Mouse (Mus musculus): ENCODE measurements around the gene Cela3a. TPM values are rescaled to one million over a fixed set of nuclear protein-coding genes. Genes with fewer than 3 reads are reported as not detected.
A peak's percentile ranks its signal among the peaks of the same experiment; 100 is the strongest.

Gene Cela3a
- polyA plus RNA-seq, 1 experiment: 3.2 TPM

GRCm38 (mm10) chr4:137392874-137393273 lies 16.7 kb downstream of the Cela3a start:
- no peak overlapping the region for H3K27ac ChIP-seq (ENCODE audit: insufficient read depth, low read length)
- no peak for DNase-seq (ENCODE audit: low read depth in 1 of 2, low spot score in 2 of 2)
- 90% methylated on average over 9 of the region's 9 CpGs for whole genome bisulfite sequencing
- H3K4me3 ChIP-seq (ENCODE audit: extremely low read depth, insufficient read depth, insufficient read length): no peak overlapping the region
- no peaks in the 10 kb centered on the region for H3K36me3 ChIP-seq (ENCODE audit: control insufficient read depth, insufficient read depth, low read length)
- no peaks in the 10 kb centered on the region for H3K27me3 ChIP-seq (ENCODE audit: control insufficient read depth, insufficient read depth, low read length)
- no peaks in the 10 kb centered on the region for H3K4me1 ChIP-seq (ENCODE audit: control insufficient read depth, insufficient read depth, insufficient read length)
- TF ChIP-seq POLR2A (IDR thresholded peaks at IDR 0.05; ENCODE audit: low read depth, low read length) (no peak), CTCF (IDR thresholded peaks at IDR 0.05; ENCODE audit: extremely low read depth, insufficient read depth, insufficient read length, insufficient replicate concordance) (no peak)

GRCm38 (mm10) chr4:137391287-137391686 lies 18.3 kb downstream of the Cela3a start:
- Histone ChIP-seq H3K4me1 (ENCODE audit: control insufficient read depth, insufficient read depth, insufficient read length) (no peaks in the 10 kb centered on the region), H3K4me3 (ENCODE audit: extremely low read depth, insufficient read depth, insufficient read length) (no peak overlapping the region), H3K27ac (ENCODE audit: insufficient read depth, low read length) (no peak overlapping the region), H3K27me3 (ENCODE audit: control insufficient read depth, insufficient read depth, low read length) (no peaks in the 10 kb centered on the region), H3K36me3 (ENCODE audit: control insufficient read depth, insufficient read depth, low read length) (no peaks in the 10 kb centered on the region)
- DNase-seq (ENCODE audit: low read depth in 1 of 2, low spot score in 2 of 2): no peak
- TF ChIP-seq CTCF (IDR thresholded peaks at IDR 0.05; ENCODE audit: extremely low read depth, insufficient read depth, insufficient read length, insufficient replicate concordance) (peak; percentile 17; the same call in 1 of the 2 replicates), POLR2A (IDR thresholded peaks at IDR 0.05; ENCODE audit: low read depth, low read length) (no peak)
- 82% methylated on average over 3 of the region's 3 CpGs for WGBS

GRCm38 (mm10) chr4:137390196-137390595 lies 19.4 kb downstream of the Cela3a start:
- TF ChIP-seq POLR2A (IDR thresholded peaks at IDR 0.05; ENCODE audit: low read depth, low read length) (no peak), CTCF (IDR thresholded peaks at IDR 0.05; ENCODE audit: extremely low read depth, insufficient read depth, insufficient read length, insufficient replicate concordance) (no peak)
- Histone ChIP-seq H3K4me1 (ENCODE audit: control insufficient read depth, insufficient read depth, insufficient read length) (no peaks in the 10 kb centered on the region), H3K4me3 (ENCODE audit: extremely low read depth, insufficient read depth, insufficient read length) (no peak overlapping the region), H3K27me3 (ENCODE audit: control insufficient read depth, insufficient read depth, low read length) (no peaks in the 10 kb centered on the region), H3K27ac (ENCODE audit: insufficient read depth, low read length) (no peak overlapping the region), H3K36me3 (ENCODE audit: control insufficient read depth, insufficient read depth, low read length) (no peaks in the 10 kb centered on the region)
- DNase-seq (ENCODE audit: low read depth in 1 of 2, low spot score in 2 of 2): no peak
- 91% methylated on average over 4 of the region's 4 CpGs for WGBS

- Histone ChIP-seq H3K4me1 (ENCODE audit: control insufficient read depth, insufficient read depth, insufficient read length) (no peaks in the 10 kb centered on the region), H3K27ac (ENCODE audit: insufficient read depth, low read length) (no peak overlapping the region; the same call in 1 of the 2 replicates), H3K27me3 (ENCODE audit: control insufficient read depth, insufficient read depth, low read length) (no peaks in the 10 kb centered on the region), H3K36me3 (ENCODE audit: control insufficient read depth, insufficient read depth, low read length) (no peaks in the 10 kb centered on the region), H3K4me3 (ENCODE audit: extremely low read depth, insufficient read depth, insufficient read length) (no peak overlapping the region)
- WGBS: 10% methylated on average over 6 of the region's 6 CpGs
- DNase-seq (ENCODE audit: low read depth in 1 of 2, low spot score in 2 of 2): no peak
- TF ChIP-seq CTCF (IDR thresholded peaks at IDR 0.05; ENCODE audit: extremely low read depth, insufficient read depth, insufficient read length, insufficient replicate concordance): no peak
- TF ChIP-seq POLR2A (IDR thresholded peaks at IDR 0.05; ENCODE audit: low read depth, low read length): no peak
Observed at GRCm38 (mm10) chr4:137388983-137389382, 20.6 kb downstream of the Cela3a start.

GRCm38 (mm10) chr4:137388059-137388794 lies 21.4 kb downstream of the Cela3a start:
- under 1% methylated on average over 46 of the region's 46 CpGs for WGBS
- Histone ChIP-seq H3K36me3 (ENCODE audit: control insufficient read depth, insufficient read depth, low read length) (no peaks in the 10 kb centered on the region), H3K4me1 (ENCODE audit: control insufficient read depth, insufficient read depth, insufficient read length) (no peaks in the 10 kb centered on the region), H3K27me3 (ENCODE audit: control insufficient read depth, insufficient read depth, low read length) (no peaks in the 10 kb centered on the region), H3K27ac (ENCODE audit: insufficient read depth, low read length) (peak overlapping the region; percentile 94), H3K4me3 (ENCODE audit: extremely low read depth, insufficient read depth, insufficient read length) (peak overlapping the region; percentile 75)
- DNase-seq (ENCODE audit: low read depth in 1 of 2, low spot score in 2 of 2): peak; percentile 79 to 82
- no peak for TF ChIP-seq CTCF (IDR thresholded peaks at IDR 0.05; ENCODE audit: extremely low read depth, insufficient read depth, insufficient read length, insufficient replicate concordance)
- TF ChIP-seq POLR2A (IDR thresholded peaks at IDR 0.05; ENCODE audit: low read depth, low read length): peak; percentile 46; the same call in 1 of the 2 replicates

- Histone ChIP-seq H3K27me3 (ENCODE audit: control insufficient read depth, insufficient read depth, low read length) (no peaks in the 10 kb centered on the region), H3K36me3 (ENCODE audit: control insufficient read depth, insufficient read depth, low read length) (no peaks in the 10 kb centered on the region), H3K4me3 (ENCODE audit: extremely low read depth, insufficient read depth, insufficient read length) (peak overlapping the region; percentile 75), H3K4me1 (ENCODE audit: control insufficient read depth, insufficient read depth, insufficient read length) (no peaks in the 10 kb centered on the region), H3K27ac (ENCODE audit: insufficient read depth, low read length) (peak overlapping the region; percentile 94)
- TF ChIP-seq POLR2A (IDR thresholded peaks at IDR 0.05; ENCODE audit: low read depth, low read length) (no peak), CTCF (IDR thresholded peaks at IDR 0.05; ENCODE audit: extremely low read depth, insufficient read depth, insufficient read length, insufficient replicate concordance) (no peak)
- no peak for DNase-seq (ENCODE audit: low read depth in 1 of 2, low spot score in 2 of 2)
- under 1% methylated on average over 20 of the region's 20 CpGs for WGBS
Observed at GRCm38 (mm10) chr4:137387482-137388058, 22.0 kb downstream of the Cela3a start.
